Mouse (Mus musculus) embryonic stem cell, embryonic (primary cell): Measurements from ENCODE around the gene Hprt.

Source experiments
- CTCF ChIA-PET, 4 experiments: fragments of 300-600 bp in 2 of 4; fragments of 350-600 bp in 2 of 4; sonication (Branson Sonifier 250); formaldehyde crosslinking; loops; one replicate each; lab custom pipeline; 2022; ENCODE audit warnings: inconsistent platforms in 2 of 4; lab: Charles Lee
- POLR2A ChIA-PET, 4 experiments: fragments of 300-600 bp in 2 of 4; fragments of 350-600 bp in 2 of 4; sonication (Branson Sonifier 250); formaldehyde crosslinking; loops; one replicate each; lab custom pipeline; 2022; ENCODE audit warnings: antibody characterized with exemption in 4 of 4, inconsistent platforms in 1 of 4; lab: Charles Lee

The Hprt gene

DNA sequence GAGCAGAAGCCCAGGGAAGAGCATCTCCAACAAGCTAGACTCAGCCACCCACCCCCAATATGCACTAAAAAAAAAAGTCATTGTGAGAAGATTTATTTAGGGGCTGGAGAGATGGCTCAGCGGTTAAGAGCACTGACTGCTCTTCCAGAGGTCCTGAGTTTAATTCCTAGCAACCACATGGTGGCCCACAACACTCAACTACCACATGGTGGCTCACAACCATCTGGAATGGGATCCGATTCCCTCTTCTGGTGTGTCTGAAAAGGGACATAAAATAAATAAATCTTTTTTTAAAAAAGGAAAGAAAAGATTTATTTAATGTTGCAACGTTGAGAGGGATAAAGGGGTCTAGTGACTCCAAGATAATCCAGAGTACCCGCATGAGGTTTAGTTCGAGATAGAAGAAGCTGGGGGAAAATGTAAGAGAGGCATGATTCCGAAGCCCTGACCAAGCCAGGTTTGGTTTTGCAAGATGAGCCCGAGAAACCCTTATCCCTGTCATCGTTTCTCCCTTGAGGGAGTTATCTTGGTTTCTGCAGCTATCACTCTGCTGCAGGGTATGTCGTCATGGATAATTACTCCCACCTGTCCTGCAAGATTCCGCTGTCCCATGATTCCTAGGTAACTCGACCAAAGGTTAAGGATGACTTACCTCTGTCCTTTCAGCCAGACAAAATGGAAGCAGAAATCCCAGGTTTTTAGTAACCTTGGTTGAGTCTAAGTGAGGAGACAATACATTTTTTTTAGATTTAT lies 37.7 kb downstream of the Hprt start:
- CTCF ChIA-PET: interaction anchor here in 3 of 4 experiments (0.6 to 1.2 kb wide), 4 partner anchors 10 to 33 kb away, joined by 3 to 15 read pairs (median 3); no protein-coding TSS in a partner anchor
- POLR2A ChIA-PET: interaction anchor here in 2 of 4 experiments (0.5 to 0.9 kb wide), 2 partner anchors 11 to 286 kb away, joined by 3 to 7 read pairs; no protein-coding TSS in a partner anchor

DNA sequence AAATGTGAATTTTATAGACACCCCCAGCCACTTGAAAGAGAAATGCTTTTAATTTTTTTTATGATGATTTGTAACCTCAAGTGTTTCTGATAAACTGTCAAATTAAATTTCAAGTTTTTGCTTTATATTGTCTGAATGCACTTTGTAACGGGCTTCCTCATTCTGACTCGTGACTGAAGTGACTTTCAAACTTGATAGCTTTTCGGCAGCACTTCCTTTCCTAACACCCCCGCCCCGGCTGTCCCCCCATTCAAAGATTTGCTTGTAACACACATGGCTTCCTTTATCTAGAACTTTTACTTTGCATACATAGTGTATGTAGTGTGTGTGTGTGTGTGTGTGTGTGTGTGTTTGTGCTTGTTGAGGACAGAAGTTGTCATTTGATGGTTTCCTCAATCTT lies 41.6 kb downstream of the Hprt start:
- ChIA-PET CTCF (no interaction called here), POLR2A (interaction anchor here in 1 of 4 experiments (0.7 kb wide), 1 partner anchor 8 kb away, joined by 3 read pairs; no protein-coding TSS in a partner anchor)

DNA sequence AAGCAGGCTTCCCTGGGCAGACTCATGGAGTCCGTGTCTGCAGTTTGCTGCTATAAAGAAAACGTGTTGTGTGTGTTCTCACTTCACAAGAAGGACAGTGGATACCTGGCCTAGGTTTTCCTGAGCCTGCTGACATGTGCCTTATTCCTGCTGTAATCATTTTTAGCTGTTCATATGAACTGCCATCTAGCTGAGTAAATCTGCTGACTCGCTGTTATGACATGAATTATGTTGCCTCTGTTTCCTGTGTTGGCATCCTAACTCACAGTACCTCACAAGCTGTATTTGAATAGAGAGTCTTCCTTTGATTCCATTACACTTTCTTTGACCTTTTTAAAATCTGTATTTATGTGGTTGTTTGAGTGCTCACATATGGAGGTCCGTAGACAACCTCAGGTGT lies 50.3 kb downstream of the Hprt start:
- ChIA-PET CTCF (interaction anchor here in 1 of 4 experiments (0.6 kb wide), 1 partner anchor 143 kb away, joined by 4 read pairs; no protein-coding TSS in a partner anchor), POLR2A (interaction anchor here in 1 of 4 experiments (1.6 kb wide), 1 partner anchor 50 kb away, joined by 4 read pairs; the partner anchor contains the start of gene Hprt)

DNA sequence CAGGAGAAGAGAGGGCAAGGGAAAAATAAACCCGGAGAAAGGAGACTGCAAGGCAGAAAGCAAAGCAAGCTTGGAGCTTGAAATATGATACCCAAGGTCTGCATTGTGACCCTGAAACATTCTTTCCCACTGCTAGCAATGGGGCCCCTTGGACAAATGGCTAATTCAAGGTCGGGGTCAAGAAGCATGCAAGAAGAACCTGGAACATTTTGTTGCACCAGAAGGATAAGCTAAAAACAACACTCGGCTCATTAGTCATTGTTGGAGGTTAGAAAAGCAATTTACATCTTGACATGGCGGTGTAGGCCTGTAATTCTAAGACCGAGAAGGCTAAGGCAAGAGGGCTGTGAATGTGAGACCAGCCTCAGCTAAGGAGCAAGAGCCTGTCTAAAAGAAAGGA lies 51.7 kb downstream of the Hprt start:
- ChIA-PET CTCF (no interaction called here), POLR2A (no interaction called here)

DNA sequence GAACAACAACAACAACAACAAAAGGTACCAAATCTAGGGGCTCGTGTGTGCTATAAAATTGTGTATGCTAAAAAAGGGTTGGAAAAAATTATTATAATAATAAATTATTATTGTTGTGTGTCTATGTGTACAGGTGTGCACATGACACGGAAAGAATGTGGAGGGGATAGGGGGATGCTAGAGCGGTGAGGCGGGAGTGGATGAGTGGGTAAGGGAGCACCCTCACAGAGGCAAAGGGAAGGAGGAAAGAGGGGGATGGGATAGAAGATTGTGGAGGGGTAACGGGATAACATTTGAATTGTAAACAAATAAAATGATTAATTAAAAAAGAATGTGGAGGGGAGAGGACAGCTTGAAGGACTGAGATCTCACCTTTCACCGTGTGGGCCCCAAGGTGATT lies 52.2 kb downstream of the Hprt start:
- ChIA-PET POLR2A (no interaction called here), CTCF (no interaction called here)

DNA sequence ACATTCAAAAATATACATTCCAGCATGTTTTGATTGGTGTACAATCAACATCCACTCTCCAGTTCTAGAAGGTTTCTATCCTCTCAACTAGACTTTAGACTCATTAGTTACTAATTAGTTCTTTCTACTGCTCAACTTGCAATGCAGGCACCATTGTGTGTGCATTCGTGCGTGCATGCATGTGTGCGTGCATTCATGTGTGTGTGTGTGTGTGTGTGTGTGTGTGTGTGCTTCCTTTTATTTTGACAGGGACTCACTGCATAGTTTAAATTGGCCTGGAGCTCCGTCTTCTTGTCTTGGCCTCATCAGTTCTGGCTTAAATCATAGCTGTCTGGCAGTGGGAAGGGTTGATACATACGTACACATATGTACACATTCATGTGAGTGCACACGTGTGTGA lies 53.1 kb downstream of the Hprt start:
- CTCF ChIA-PET: interaction anchor here in 1 of 4 experiments (0.6 kb wide), 1 partner anchor 35 kb away, joined by 3 read pairs; no protein-coding TSS in a partner anchor
- POLR2A ChIA-PET: no interaction called here

DNA sequence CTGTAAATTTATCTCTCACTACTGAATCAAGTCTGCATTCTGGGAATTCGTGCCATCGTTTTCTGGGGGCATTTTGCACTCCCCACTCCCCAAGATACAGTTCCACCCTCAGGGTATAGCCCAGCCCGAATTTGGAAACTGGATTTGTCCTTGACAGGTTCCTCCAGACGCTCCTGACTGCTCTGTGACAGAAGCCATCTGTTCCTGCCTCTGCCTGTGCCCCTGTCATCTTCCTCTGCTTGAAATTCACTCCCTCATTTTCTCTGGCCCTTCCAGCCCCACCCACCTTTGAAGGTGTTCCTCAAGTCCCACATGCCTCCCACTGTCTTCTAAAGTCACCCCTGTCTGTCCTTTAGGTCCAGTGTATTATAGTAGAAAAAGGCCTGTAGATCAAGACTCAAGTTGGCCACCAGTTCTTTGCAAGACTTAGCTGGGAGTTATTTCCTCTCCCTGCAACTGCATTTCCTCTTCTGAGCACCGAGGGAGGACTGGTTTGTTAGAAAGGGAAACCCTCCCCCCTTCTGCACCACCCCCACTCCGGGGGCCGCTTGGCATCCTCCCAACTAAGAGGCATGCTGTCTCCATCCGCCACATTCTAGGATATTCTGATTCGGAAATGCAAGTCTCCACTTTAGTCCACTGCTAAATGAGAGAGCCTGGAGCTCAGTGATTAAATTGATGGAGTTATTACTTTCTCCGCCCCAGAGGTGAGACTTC lies 57.4 kb downstream of the Hprt start:
- CTCF ChIA-PET: no interaction called here

DNA sequence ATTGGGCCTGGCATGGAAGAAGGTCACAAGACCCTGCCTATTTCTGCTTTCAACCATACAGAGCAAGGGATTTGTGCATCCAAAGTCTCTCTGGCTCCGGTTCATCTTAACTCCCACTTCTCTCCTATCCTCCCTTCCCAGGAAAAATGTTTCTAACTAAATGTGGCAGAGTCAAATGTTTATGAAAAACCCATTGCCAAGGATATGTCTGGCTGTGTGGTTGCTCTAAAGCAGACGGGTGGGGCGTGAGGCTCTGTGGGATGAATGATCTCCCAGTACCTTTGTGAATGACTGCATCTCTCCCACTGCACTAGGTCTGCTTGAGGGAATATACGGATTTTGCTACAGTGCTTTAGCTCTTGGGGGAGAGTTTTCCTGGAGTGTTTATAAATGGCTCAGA lies 58.1 kb downstream of the Hprt start:
- ChIA-PET POLR2A (no interaction called here), CTCF (no interaction called here)

More for the DNA sequence above, 57.4 kb downstream of the Hprt start:
- POLR2A ChIA-PET: no interaction called here

DNA sequence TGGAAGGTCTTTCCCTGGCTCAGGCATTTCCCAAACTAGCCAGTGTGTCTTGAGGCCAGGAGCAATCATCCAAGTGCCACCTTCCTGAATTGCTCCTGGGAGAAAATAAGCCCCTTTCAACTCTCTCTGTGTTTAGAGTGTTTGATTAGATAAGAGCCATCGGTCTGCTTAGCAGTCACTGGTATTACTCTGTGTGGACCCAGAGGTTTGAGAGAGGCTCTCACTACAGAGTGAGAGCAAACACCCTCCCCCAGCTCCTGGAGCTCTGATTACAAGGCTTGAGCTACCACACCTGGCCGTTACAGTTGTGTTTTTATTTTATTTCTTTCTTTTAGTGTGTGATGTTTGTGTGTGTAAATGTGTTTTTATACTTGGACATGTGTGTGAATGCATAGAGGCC lies 59.0 kb downstream of the Hprt start:
- CTCF ChIA-PET: no interaction called here
- POLR2A ChIA-PET: no interaction called here

DNA sequence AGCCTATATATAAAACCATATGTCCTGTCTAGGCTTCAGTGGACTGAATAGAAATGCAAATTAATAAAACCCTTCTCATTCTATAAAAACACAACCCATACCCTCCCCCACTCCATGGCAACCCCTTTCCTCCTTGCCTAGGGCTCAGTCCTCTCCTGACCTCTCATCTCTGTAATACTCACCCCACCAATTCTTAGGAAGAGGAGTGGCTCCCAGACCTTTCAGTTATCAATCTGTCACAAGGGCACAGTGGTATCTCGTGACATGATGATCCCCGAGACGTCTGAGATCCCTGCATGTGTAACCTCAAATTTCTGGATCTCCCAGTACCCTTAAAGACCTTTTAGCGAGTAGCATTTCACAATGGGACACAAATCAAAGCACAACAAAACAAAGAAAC lies 61.3 kb downstream of the Hprt start:
- POLR2A ChIA-PET: no interaction called here

DNA sequence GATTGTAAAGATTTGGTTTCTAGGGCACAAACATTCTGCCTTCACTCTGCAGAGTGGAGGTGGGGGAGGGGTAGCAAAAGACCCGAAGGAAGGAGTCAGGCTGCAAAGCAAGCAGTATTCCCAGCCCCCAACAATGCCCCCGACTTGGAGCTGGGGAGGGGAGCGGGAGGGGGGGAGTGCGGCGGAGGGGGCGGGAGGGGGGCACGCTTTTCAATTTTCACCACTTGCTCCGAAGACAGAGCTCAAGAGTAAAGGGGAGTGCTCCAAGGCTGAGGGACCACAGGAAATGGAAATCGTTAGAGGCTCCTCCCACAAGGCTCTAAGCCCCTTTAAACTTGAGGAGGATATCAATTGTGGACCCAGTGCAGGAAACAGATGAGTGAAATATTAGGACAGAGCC lies 62.4 kb downstream of the Hprt start:
- ChIA-PET POLR2A (interaction anchor here in 2 of 4 experiments (0.7 to 0.8 kb wide), 2 partner anchors 9 to 60 kb away, joined by 3 to 4 read pairs; no protein-coding TSS in a partner anchor), CTCF (no interaction called here)

More for the DNA sequence above, 61.3 kb downstream of the Hprt start:
- CTCF ChIA-PET: no interaction called here

DNA sequence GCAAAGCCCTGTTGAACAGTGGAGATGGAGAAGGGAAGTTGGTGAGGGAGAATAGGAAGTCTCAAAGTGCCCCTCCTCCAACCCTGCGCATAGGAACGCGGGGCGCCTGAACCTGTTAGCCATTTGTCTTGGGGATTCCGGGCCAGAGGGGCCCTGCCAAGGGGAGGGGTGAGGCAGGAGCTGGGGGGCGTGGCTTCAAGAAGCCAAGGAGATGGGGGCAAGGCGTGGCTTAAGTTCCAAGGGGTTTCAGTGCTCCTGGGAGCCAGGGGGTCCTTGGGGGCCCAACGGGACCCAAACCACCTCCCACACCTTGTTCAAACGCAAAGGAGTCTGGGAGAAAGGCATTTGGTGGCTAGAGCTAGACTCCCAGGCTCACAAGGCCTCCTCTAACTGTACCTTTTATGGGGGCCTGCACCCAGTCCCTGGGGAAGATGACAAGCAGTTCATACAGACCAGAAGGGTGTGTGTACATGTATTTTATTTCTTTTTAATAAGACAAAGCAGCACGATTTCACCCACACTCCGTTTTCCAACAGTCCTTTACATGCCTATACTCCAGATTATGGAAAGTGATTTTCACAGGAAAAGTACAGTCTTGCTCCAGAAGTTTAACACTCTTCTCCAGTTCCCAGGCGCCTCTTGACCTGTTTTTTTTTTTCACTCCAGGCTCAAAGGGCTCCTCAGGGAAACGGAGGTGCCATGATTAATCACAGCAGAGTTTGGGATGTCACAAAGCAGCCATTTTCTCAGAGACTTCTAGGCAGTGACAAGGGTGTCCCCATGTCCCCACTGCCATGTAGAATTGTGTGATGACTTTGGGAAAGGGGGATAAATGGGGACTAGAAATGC lies 64.9 kb downstream of the Hprt start:
- ChIA-PET POLR2A (interaction anchor here in 2 of 4 experiments (0.6 to 0.7 kb wide), 2 partner anchors 155 to 1848 kb away, joined by 3 to 4 read pairs; no protein-coding TSS in a partner anchor), CTCF (no interaction called here)

DNA sequence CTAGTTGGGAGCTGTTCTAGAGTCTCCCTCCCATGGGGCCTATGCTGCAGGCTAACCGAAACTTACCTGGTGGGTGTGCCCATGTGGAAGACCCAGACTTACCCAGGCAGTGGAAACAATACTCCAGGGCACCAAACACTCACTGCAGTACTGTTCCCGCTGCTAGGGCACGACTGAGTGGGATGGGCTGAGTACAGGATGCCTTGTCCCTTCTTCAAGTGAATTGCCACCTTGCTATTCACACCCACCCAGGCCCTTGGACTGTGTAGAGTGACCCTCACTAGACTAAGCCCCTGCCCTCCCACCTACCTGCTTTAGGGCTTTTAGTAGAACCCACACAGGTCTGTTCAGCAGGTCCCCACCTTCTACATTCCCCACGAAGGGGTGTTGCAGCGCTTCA lies 65.9 kb downstream of the Hprt start:
- ChIA-PET POLR2A (no interaction called here), CTCF (no interaction called here)

DNA sequence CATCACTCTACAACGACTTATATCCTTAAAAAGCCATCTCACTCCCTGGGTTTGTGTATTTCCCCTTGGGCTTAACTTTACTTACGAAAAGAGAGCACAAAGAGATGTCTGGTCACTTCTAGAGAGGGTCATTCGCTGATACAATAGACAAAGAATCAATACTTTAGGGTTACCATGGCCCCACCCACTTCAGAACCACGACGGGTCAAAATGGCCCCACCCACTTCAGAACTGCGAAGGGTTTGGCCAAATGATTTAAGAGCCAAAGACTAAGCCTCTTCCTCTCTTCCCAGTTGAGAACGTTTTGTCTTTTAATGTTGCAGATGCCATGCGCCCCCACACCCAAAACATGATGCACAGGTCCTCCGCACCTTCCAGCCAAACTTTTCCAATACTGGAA lies 67.8 kb downstream of the Hprt start:
- ChIA-PET CTCF (no interaction called here), POLR2A (no interaction called here)

DNA sequence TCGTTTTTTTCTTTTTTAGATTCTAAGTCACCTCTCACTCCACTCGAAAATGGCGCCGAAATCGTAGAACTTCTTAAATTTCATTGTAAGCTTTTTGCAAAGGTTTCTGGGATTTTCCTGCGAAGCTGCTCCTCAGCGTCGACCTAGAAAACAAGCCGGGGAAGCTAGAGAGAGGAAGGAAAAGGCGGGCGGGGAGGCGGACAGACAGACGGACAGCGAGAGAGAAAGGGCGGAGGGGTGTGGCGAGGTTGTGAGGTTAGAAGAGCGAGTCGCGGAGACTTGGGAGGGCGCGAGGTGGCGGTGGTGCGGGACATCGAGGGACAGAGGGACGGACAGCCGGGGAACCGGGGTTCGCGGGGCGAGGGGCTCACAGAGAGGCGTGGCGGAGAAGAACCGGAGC lies 68.7 kb downstream of the Hprt start:
- POLR2A ChIA-PET: no interaction called here
- CTCF ChIA-PET: interaction anchor here in 1 of 4 experiments (1.3 kb wide), 1 partner anchor 181 kb away, joined by 3 read pairs; no protein-coding TSS in a partner anchor

DNA sequence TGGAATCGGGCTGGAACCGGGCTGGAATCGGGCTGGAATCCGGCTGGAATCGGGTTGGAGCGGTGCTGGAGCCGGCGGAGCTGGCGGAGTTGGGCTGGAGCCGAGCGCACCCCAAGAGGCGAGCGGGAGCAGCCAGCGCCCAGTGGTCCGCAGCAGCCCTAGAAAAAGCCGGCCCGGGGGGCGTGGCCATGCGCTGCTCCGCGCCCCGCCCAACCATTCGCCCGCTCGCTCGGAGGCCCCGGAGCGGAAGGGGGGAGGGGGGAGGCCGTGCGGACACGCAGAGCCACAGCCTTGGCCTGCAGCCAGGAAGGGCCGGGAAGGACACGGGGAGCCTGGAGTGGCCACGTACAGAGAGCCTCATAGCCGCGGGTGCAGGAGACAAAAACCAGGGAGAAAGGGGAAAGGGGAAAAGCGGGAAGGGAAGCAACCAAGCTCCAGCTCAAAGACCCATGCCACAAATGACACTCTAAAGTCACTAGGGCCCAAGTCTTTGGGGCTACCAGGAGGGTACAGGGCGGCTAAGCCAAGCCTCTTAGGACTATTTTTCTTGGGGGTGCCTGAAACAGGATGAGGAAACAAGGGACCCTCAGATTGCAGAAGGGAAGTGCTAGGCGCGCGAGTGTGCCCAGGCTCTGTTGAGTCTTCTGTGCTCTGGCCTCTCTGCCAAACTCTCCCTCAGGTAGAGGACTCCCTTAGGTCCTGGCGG lies 69.3 kb downstream of the Hprt start:
- ChIA-PET POLR2A (no interaction called here), CTCF (interaction anchor here in 2 of 4 experiments (0.6 to 1.3 kb wide), 2 partner anchors 99 to 181 kb away, joined by 3 read pairs; no protein-coding TSS in a partner anchor)

DNA sequence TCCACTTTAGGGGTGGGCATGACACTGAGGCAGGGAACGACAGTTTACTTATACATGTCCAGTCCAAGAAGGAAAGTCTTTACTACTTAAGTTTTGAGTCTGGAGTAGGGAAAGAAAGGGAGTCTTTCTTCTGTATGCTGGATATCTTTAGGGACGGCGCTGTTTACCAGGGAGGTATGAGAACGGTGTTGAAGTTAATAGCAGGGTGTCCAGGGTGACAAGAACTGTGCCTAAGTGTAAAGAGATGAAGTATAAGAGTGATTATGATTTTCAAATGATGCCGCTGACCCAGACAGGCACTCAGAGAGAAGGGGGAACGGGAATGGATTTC lies 69.8 kb downstream of the Hprt start:
- POLR2A ChIA-PET: no interaction called here
- CTCF ChIA-PET: interaction anchor here in 2 of 4 experiments (0.6 to 1.3 kb wide), 2 partner anchors 43 to 180 kb away, joined by 3 read pairs; no protein-coding TSS in a partner anchor
